Mouse (Mus musculus): ENCODE measurements at regions not wholly inside any gene's neighbourhood (a gene's known extent, or its start where the extent isn't known, plus 50 kb on each side); places are given as distances from the start of the nearest gene placed in this dataset.

GRCm38 (mm10) chr8:113916649-113917048, 68.1 kb upstream of the Adamts18 start:
- TF ChIP-seq CTCF (IDR thresholded peaks at IDR 0.05; ENCODE audit: extremely low read depth, insufficient read length, insufficient replicate concordance, low read depth, low read length): no peak
- no peak for TF ChIP-seq POLR2A (IDR thresholded peaks at IDR 0.05; ENCODE audit: low read depth, low read length)

Measured in small intestine, adult 2 months (tissue).